Mouse (Mus musculus) inflammation-experienced regulatory T-cells, adult 6 months (primary cell): Measurements from ENCODE around the gene Slc10a7. TPM values are rescaled to one million over a fixed set of nuclear protein-coding genes. Genes with fewer than 3 reads are reported as not detected.

Experiments
- ATAC-seq: one replicate; pipeline ENCODE4 v1.8.0; 2017
- polyA plus RNA-seq, 3 experiments: library from polyadenylated mRNA; unstranded; fragments of 100-300 nt; shearing (Covaris generic); gene quantifications; one replicate each; pipeline ENCODE4 v1.2.1; 2017

Slc10a7 gene
- polyA plus RNA-seq, 3 experiments from 2014 or later = 13.2 to 19.9 (median 17.1) TPM

GRCm38 (mm10) chr8:78549971-78550751, 41.0 kb downstream of the Slc10a7 start:
- no peak for ATAC-seq

GRCm38 (mm10) chr8:78550752-78551134, 41.6 kb downstream of the Slc10a7 start:
- ATAC-seq = no peak

- ATAC-seq = no peak
These were observed 46.7 kb downstream of the Slc10a7 start for GRCm38 (mm10) chr8:78555817-78556216.

DNA sequence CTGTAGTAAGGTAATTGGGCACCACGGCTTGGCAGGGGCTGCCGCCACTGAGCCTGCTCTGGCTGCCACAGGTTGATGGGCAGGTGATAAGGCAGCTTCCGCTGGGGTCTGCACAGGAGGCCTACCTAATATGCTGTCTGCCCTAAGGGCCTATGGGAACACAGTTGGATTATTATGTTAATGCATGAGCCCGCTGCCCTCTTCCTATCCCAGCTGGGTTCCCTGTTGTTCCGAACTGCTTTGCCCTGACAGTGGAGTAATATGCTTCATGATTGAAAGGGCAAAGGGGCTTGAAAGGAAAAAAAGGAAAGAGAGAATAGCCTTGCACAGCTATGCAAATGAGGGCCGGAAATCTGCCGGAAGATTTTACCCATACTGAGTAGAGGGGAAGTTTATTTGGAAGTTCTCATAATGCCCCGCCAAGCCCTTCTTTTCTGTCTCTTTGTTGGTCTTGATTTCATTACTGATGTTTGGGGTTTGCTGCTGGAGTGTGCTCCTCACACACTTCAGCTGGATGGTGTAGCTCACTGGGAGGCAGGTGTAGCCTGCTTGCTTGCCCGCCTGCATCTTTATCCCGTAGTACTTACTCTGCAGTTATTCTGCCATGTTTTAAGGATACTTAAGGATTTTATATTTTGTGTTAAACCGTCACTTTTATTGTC, 47.8 kb downstream of the Slc10a7 start:
- no peak for ATAC-seq

GRCm38 (mm10) chr8:78561620-78562019, 52.5 kb downstream of the Slc10a7 start:
- ATAC-seq = no peak

- ATAC-seq = no peak
These were observed 54.4 kb downstream of the Slc10a7 start for GRCm38 (mm10) chr8:78563466-78564058.

DNA sequence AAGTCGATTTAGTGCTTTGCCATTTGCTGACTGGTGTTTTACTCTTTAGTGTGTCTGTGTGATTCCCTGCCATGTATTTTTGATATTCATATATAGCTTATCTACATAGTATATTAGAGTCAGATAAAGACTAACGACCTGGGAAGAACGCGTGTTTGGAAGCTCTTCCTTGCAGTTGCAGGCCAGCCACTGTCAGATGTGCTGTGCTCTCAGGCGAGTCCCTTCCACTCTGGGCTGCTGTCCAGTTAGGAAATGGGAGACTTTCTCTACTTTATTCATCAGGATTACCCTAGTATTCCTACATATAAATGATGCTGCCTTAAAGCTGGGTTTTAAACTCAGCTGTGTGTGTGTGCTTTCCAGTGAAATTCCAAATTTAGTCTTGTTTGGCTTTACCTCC, 55.1 kb downstream of the Slc10a7 start:
- ATAC-seq = no peak

- no peak for ATAC-seq
These were observed 59.0 kb downstream of the Slc10a7 start for GRCm38 (mm10) chr8:78568196-78568595.

DNA sequence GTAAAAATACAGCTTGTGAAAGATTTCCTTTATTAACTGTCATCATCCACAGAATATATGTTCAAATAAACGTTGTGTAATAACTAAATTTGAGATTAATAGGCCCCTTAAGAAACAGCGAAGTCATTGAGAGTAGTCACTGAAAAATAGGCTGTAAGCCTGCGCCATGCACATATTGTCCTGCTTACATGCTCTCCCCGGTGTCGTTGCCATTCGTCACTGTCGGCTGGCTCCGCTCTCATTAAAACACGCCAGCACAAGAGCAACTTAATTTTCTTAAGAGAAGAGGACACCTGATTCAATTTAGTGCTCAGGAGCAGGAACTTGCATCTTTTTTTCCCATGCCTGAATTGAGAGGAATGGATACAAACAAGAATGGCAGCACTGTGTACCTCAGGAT, 62.4 kb downstream of the Slc10a7 start:
- ATAC-seq = no peak

DNA sequence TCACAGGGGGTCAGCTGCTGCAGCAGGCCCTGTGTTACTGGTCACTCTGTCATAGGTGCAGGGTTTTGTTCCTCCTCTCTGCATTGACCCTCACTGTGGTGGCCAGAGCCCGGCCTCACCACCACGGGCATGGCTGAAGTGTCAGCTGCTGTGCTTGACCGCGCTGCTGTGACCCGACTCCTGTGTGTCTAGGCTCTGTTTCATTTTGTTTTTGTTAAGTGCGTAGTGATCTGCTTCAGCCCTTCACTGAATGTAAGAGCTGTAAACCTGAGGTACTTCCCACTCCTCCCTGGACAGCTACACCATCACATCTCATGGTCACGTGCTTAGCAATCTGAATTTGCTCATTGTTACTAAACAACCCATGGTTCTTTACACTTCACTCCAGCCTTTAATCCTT, 65.1 kb downstream of the Slc10a7 start:
- no peak for ATAC-seq

GRCm38 (mm10) chr8:78577569-78577968, 68.4 kb downstream of the Slc10a7 start:
- no peak for ATAC-seq

DNA sequence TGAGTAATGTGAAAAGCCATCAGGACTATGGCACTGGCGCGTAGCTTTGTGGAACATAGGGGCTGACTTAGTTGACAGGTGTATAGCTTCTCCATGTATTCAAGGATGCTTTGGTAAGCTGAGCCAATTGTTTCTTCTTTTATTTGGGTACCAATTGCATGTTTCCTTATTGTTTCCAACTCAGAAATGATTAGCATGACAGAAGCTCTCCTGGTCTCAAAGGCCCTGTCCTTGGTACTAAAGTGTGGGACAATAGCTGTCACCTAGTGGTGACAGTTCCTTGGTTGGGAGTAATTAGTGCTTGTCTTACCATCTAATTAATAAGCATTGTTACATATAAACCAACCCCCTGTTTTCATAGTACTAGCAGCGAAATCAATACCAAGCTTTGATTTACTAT, 68.9 kb downstream of the Slc10a7 start:
- no peak for ATAC-seq

- ATAC-seq = no peak
These were observed 75.0 kb downstream of the Slc10a7 start for GRCm38 (mm10) chr8:78584011-78584776.

DNA sequence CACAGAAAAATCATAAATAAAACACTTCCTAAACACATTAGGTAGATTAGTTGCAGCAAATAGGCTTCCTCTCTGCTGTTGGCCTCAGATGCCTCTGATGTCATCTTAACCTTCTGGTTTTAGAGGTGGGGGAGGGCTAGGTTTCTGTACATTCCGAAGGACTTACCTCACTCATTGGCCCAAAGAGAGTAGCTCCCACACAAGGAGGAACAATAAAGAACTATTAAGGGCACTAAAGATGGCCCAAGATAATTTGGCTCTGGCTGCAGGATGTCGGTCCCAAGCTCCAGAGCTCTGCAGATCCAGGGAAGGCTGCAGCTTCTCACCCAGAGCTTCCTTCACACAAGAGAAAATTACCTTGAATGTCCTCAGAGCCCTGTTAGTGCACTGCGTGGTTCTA, 75.7 kb downstream of the Slc10a7 start:
- no peak for ATAC-seq

GRCm38 (mm10) chr8:78595481-78595908, 86.3 kb downstream of the Slc10a7 start:
- no peak for ATAC-seq

DNA sequence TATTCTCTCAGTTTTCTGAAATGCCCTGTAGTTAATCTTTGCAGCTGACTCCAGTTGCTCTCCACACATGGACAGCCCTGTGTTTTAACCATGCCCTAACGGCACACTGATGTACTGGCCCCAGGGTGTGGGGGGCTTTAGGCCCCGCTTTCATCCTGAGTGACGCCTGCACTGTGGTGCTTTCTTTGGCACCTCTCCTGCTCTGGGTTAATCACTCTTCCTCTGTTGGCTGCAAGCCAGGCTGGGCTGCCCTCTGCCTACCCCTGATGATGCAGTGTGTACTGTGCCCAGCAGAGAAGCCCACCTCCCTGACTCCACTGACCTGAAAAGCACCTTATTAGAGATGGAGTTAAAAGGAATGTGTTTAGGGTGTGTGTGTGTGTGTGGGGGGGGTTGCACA, 89.1 kb downstream of the Slc10a7 start:
- ATAC-seq = no peak

DNA sequence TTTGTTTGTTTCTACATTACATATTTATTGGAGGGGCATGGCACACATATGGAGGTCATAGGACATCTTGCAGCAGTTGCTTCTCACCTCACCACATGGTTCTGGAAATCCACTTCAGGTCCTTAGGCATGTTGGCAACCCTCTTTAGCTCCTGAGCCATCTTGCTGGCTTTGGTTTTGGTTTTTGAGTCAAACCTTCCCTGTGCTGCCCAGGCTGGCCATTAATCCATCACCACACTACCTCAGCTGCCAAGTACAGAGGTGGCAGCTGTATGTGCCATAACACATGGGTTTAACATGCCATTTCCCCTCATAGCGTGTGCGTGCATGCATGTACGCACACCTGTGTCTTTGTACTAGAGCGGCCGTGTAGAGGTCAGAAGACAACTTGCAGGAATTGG, 93.9 kb downstream of the Slc10a7 start:
- ATAC-seq = no peak

- ATAC-seq = no peak
These were observed 95.3 kb downstream of the Slc10a7 start for GRCm38 (mm10) chr8:78604426-78604825.

- no peak for ATAC-seq
These were observed 100.2 kb downstream of the Slc10a7 start for GRCm38 (mm10) chr8:78609301-78609700.

DNA sequence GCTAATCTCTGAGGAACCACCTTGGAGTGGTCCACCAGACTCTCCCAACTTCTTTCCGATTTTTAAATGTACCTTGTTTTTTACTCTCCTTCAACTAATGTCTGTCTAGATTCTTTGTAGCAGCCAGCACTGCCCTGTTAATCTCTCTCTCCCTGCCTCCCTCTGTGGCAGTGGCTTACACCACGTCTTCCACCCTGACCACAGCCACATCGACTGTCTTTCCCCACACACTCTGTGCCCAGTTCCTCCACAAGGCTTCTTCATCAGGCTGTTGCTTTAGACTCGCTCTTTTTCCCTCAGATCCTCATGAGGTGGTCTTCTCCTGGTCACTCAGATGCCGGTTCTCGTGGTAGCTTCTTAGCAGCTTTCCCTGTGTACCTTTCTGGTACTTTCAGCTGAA, 101.9 kb downstream of the Slc10a7 start:
- ATAC-seq = no peak

DNA sequence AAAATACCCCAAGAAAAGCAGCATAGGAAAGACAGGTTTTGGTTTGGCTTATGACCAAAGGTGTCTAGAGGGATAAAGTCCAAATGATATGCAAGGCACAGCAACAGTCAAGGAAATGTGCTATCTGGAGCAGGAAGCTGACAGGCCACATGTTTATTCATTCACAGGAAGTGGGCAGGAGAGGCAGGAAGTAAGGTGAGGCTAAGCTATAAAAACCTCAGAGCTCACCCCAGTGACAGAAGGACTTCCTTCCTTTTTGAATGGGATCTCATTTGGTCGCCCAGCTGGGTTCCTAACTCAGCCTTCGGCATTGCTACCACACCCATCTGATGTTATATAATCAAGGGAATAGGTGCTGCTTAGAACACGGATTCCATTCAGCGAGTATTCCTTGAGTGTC, 113.2 kb downstream of the Slc10a7 start:
- peak; percentile 85 for ATAC-seq

DNA sequence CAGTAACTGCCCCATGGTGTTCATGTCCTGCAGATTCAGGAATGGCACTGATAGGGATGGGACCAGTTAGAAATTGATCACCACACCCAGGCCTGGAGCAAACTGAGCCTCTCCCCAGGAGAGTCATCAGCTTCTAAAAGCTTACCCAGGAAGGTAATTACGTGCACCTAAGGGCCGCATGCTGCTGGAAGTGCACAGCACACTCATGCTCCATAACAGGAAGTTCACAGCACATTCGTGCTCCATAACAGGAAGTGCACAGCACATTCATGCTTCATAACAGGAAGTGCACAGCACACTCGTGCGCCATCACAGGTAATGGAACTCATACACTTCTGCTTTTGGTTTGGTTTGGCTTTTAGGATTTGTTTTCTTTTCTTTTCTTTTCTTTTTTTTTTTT, 114.8 kb downstream of the Slc10a7 start:
- no peak for ATAC-seq
